Mouse (Mus musculus) G1E (cell line): ENCODE results near the gene Bmpr1b. TPM values are rescaled to one million over a fixed set of nuclear protein-coding genes. Genes with fewer than 3 reads are reported as not detected.

ENCODE experiments used
- ATAC-seq: 2 replicates; pipeline ENCODE4 v1.8.0; 2016; ENCODE audit warnings: mild to moderate bottlenecking; ENCODE audit not compliant: insufficient number of reproducible peaks, poor library complexity, low FRiP score, severe bottlenecking; ENCODE audit errors: extremely low read depth
- DNase-seq: peaks from one replicate; pipeline ENCODE4 v3.0.0; 2012; ENCODE audit warnings: low spot score
- H3K27me3 ChIP-seq: 2 replicates; pipeline ENCODE4 v1.6.1; 2012; ENCODE audit warnings: mild to moderate bottlenecking, low read length, inconsistent platforms; ENCODE audit not compliant: insufficient read depth
- H3K36me3 ChIP-seq: replicated peaks from 2 replicates; pipeline ENCODE3; 2012; ENCODE audit warnings: mild to moderate bottlenecking, inconsistent platforms
- H3K4me1 ChIP-seq: 2 replicates; pipeline ENCODE4 v1.6.1; 2012; ENCODE audit warnings: low read depth, low read length, inconsistent platforms, mixed read lengths; ENCODE audit not compliant: insufficient read depth
- H3K4me3 ChIP-seq: 2 replicates; pipeline ENCODE4 v1.5.1; 2012; ENCODE audit warnings: low read depth, mild to moderate bottlenecking, inconsistent platforms, low read length, moderate library complexity, mixed read lengths
- H3K9me3 ChIP-seq: replicated peaks from 2 replicates; pipeline ENCODE4 v1.6.1; 2012; ENCODE audit warnings: inconsistent platforms
- CTCF ChIP-seq: IDR thresholded peaks from 2 replicates; pipeline ENCODE4 v1.5.1; 2012; ENCODE audit warnings: low read depth, low read length, inconsistent platforms, mixed read lengths
- GATA1 ChIP-seq: IDR thresholded peaks from 2 replicates; pipeline ENCODE4 v1.6.1; 2012; ENCODE audit warnings: borderline replicate concordance, low read length, inconsistent platforms, mixed read lengths
- GATA2 ChIP-seq: IDR thresholded peaks from 2 replicates; pipeline ENCODE4 v1.6.1; 2012; ENCODE audit warnings: low read depth, low read length, inconsistent platforms, borderline replicate concordance
- POLR2AphosphoS5 ChIP-seq: IDR thresholded peaks from 2 replicates; pipeline ENCODE4 v1.6.1; 2012; ENCODE audit warnings: low read depth, low read length, inconsistent platforms; ENCODE audit not compliant: insufficient replicate concordance
- TAL1 ChIP-seq: conservative IDR thresholded peaks from 2 replicates; pipeline ENCODE4 v1.6.1; 2012; ENCODE audit warnings: low read depth, low read length, inconsistent platforms, mixed read lengths
- polyA plus RNA-seq: library from polyadenylated mRNA; stranded (reverse); fragments of >175 nt; gene quantifications from 2 replicates; pipeline ENCODE4 v1.2.3, GENCODE M21; 2012
- total RNA-seq, 2 experiments: library from RNA; stranded (forward) in 1 of 2; stranded (reverse) in 1 of 2; fragments of 200-1000 nt in 1 of 2; fragments of >200 nt in 1 of 2; fragmentation: Nextera tagmentation in 1 of 2; gene quantifications; 2 replicates each; pipeline ENCODE4 v1.2.3; 2014 to 2017

The Bmpr1b gene
- total and polyA plus RNA-seq, 3 experiments, result 0.11 TPM; not detected in 2

DNA sequence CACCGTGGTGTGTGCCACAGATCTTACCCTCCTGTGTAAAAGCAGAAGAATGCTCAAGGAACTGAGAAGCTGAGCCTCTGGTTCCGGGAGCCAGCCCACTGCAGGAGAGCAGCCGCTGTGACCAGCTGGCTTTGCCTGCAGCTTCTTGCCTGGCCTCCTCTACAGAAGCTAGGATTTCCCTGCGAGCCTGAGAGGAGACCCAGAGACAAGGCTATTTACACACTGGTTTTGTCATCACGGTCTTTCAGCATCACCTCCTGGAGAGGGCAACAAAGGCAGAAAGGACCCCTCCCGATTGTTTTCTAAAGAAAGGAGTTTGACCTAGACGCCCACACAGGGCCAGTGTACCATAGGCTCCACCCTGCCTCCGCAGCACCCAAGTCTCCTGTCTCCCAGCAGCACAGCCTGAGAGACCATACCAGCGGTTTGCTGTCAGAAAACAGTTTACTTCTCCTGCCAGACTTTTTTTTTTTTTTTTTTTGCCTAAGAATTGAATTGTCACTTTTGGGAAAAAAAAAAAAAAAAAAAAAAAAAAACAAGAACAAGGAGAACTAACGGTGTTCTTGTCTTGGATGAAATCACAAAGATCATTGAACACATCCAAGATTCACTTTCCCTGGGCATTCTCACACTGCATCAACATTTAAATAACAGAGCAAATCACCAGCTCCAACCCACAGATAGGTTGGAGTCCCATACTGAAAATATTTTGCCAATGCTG is 237.7 kb downstream of the Bmpr1b start:
- no peak for TF ChIP-seq POLR2AphosphoS5
- no peak for TF ChIP-seq TAL1
- TF ChIP-seq CTCF, result no peak
- TF ChIP-seq GATA2, result no peak
- no peak for TF ChIP-seq GATA1
- DNase-seq, result no peak
- Histone ChIP-seq H3K36me3 (no peaks in the 10 kb centered on the region), H3K27me3 (peaks cover 5% of the 10 kb centered on the region; the same call in 1 of the 2 replicates), H3K4me3 (no peak overlapping the region), H3K9me3 (no peaks in the 10 kb centered on the region), H3K4me1 (no peaks in the 10 kb centered on the region)
- no peak for ATAC-seq

DNA sequence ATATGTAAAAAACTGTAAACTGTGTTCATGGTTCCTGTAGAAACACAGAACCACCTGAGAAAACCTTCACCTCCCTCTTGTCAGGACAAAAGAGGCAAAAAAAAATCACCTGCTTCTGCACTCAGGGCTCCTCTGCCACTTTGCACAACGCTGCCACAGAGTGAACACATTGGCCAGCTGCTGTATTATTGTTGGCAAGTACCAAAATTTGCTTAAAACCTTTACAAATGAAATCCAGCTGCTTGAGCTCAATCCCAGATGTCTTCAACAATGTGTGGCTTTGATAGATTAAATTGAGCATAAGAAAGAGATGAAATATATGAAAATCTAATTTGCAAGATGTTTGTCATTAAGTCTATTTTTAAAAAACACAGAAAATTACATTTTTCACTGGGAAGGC is 245.8 kb downstream of the Bmpr1b start:
- Histone ChIP-seq H3K9me3 (no peaks in the 10 kb centered on the region), H3K27me3 (no peaks in the 10 kb centered on the region), H3K36me3 (no peaks in the 10 kb centered on the region), H3K4me3 (no peak overlapping the region), H3K4me1 (no peaks in the 10 kb centered on the region)
- DNase-seq (no peak), ATAC-seq (no peak)
- TF ChIP-seq CTCF, result no peak
- TF ChIP-seq POLR2AphosphoS5, result no peak
- no peak for TF ChIP-seq GATA2
- no peak for TF ChIP-seq GATA1
- TF ChIP-seq TAL1, result no peak

DNA sequence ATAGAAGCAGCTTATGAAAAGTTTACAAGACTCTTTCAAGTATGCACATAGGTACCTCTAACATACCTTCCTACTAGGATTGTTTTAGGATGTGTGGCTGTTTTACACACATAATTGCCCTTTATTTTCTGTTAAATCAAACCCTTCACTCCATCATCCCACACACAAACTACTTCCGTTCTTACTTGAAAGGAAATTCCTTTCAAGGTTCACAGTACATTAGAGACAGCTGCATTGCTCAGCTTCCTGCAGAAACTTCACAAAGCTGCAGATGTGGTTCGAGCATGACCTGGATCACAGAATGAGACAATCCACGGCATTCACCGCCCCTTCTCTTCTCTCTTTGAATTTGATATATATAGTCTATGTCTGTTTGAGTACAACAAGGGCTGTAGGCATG is 248.1 kb downstream of the Bmpr1b start:
- ATAC-seq (no peak), DNase-seq (no peak)
- Histone ChIP-seq H3K27me3 (no peaks in the 10 kb centered on the region), H3K9me3 (no peaks in the 10 kb centered on the region), H3K4me1 (no peaks in the 10 kb centered on the region), H3K36me3 (no peaks in the 10 kb centered on the region), H3K4me3 (no peak overlapping the region)
- no peak for TF ChIP-seq CTCF
- no peak for TF ChIP-seq GATA2

DNA sequence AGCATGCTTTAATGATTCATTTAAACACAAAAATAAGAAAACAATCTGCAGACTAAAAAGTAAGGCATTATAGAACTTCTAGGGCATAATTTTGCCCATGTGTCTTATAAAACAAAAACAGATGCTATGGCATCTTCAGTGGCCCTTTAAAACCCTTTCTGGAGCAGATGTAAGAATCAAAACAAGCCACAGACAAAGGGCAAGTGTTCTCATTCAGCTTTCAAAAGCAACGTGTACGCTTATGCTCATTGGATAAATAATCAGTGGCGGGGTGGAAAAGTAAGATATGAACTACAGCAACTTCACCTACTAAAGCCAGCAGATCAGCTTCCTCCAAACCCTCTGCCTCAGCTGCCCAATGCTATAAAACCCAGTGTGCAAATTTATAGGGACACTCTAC is 249.6 kb downstream of the Bmpr1b start:
- Histone ChIP-seq H3K4me1 (no peaks in the 10 kb centered on the region), H3K27me3 (no peaks in the 10 kb centered on the region), H3K9me3 (no peaks in the 10 kb centered on the region), H3K36me3 (no peaks in the 10 kb centered on the region), H3K4me3 (no peak overlapping the region)
- TF ChIP-seq GATA1 (no peak), TAL1 (no peak), GATA2 (no peak), POLR2AphosphoS5 (no peak), CTCF (no peak)
- DNase-seq, result no peak
- ATAC-seq, result no peak

DNA sequence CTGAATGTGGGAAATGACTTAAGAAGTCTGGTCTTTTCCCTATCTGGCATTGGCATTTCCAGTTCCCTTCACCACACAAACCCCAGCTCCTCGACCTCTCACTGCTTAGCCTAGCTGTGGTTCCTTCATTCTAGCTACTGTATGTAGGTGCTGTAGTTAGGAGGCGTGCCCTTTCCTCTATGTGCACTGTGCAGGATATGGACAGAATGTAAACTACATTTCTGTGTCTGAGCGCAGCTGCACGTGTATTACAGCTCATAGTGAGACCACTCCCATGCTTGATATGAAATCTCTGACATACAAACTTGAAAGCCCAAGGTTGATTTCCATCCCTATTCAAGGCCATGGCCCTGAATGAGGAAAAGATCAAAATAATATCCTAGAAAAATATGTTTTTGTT is 252.1 kb downstream of the Bmpr1b start:
- Histone ChIP-seq H3K36me3 (no peaks in the 10 kb centered on the region), H3K9me3 (no peaks in the 10 kb centered on the region), H3K4me1 (no peaks in the 10 kb centered on the region), H3K4me3 (no peak overlapping the region), H3K27me3 (no peaks in the 10 kb centered on the region)
- no peak for ATAC-seq
- TF ChIP-seq GATA2, result no peak
- no peak for TF ChIP-seq TAL1
- TF ChIP-seq GATA1, result no peak
- no peak for TF ChIP-seq POLR2AphosphoS5
- TF ChIP-seq CTCF, result no peak
- DNase-seq, result no peak

DNA sequence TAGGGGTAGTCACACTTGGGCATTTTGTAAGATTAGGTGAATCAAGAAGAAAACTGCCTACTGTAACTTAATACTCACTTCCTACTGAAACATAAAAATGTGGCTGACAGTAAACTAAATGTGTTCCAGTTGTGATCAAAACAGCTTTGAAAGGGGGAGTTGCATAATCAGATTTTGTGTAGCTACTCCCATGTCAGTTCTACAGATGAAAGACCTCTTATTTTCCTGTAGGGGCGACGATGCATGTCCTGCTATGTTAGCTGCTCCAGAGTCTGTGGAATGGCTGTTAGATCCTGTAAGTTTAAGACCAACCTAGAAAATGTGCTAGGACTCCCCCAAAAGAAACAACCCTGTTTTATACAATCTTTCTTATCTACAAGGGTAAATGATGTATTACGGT is 253.2 kb downstream of the Bmpr1b start:
- Histone ChIP-seq H3K4me3 (no peak overlapping the region), H3K4me1 (no peaks in the 10 kb centered on the region), H3K27me3 (no peaks in the 10 kb centered on the region), H3K36me3 (no peaks in the 10 kb centered on the region), H3K9me3 (no peaks in the 10 kb centered on the region)
- TF ChIP-seq GATA2 (no peak), CTCF (no peak), POLR2AphosphoS5 (no peak), TAL1 (no peak), GATA1 (no peak)
- DNase-seq (no peak), ATAC-seq (no peak)

DNA sequence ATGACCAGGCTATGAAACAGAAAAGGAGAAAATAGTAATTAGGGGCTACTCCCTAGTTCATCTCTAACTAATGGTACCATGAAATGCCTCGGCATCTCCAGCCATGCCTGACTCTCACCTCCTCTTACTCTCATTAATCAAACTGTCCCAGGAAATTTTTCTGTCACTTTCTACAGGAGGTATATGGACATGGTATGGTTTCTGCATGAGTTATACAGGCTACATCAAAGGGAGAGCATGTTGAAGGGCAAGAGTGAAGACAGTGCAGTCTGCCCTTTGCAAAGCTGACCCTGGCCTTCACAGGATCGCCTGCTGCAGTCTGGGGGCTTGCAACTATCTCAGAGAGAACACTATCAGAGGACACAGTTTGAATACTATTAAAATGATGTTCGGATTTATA is 254.6 kb downstream of the Bmpr1b start:
- H3K9me3 ChIP-seq, result no peaks in the 10 kb centered on the region
- TF ChIP-seq TAL1 (no peak), POLR2AphosphoS5 (no peak), GATA2 (no peak), CTCF (no peak)
- no peaks in the 10 kb centered on the region for H3K4me1 ChIP-seq
- no peaks in the 10 kb centered on the region for H3K27me3 ChIP-seq
- no peak overlapping the region for H3K4me3 ChIP-seq
- no peak for ATAC-seq
- H3K36me3 ChIP-seq, result no peaks in the 10 kb centered on the region
- DNase-seq, result no peak
